Mouse (Mus musculus) erythroblast, embryonic 14.5 days (primary cell): ENCODE measurements around the gene Cenpl.

Experiments used
- GATA1 ChIP-seq: IDR thresholded peaks from 2 replicates; pipeline ENCODE4 v1.6.1; 2012; ENCODE audit warnings: low read length, inconsistent platforms, mixed read lengths
- TAL1 ChIP-seq: IDR thresholded peaks from 3 replicates; pipeline ENCODE4 v1.6.1; 2012; ENCODE audit warnings: low read length, inconsistent platforms, mixed read lengths

DNA sequence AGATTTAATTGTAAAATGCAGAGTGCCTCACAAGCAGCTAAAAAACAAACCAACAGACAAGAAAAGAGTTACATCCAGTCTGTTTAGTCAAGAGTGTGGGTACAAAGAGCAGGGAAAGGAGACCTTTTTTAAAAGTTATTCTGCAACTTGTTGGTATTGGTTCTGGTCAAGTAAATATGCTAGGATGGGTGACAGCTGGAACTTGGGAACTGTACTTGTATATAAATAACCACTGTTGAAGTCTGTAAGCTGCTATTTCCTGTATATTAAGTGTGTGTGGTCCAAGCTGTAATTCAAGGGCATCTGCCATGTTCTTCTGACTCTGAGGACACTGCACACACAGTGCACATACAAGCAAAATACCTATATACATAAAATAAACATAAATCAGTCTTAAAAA lies 44.1 kb downstream of the Cenpl start:
- TF ChIP-seq GATA1: no peak
- no peak for TF ChIP-seq TAL1
